Mouse (Mus musculus) liver, embryonic 14.5 days (tissue): ENCODE results near the gene Plau.

Experiments used
- CTCF ChIP-seq: IDR thresholded peaks from 2 replicates; pipeline ENCODE4 v1.5.1; 2016; ENCODE audit warnings: antibody characterized with exemption, low read depth, control low read depth
- EP300 ChIP-seq: IDR thresholded peaks from 2 replicates; pipeline ENCODE4 v1.6.1; 2016; ENCODE audit warnings: antibody characterized with exemption, low read depth

DNA sequence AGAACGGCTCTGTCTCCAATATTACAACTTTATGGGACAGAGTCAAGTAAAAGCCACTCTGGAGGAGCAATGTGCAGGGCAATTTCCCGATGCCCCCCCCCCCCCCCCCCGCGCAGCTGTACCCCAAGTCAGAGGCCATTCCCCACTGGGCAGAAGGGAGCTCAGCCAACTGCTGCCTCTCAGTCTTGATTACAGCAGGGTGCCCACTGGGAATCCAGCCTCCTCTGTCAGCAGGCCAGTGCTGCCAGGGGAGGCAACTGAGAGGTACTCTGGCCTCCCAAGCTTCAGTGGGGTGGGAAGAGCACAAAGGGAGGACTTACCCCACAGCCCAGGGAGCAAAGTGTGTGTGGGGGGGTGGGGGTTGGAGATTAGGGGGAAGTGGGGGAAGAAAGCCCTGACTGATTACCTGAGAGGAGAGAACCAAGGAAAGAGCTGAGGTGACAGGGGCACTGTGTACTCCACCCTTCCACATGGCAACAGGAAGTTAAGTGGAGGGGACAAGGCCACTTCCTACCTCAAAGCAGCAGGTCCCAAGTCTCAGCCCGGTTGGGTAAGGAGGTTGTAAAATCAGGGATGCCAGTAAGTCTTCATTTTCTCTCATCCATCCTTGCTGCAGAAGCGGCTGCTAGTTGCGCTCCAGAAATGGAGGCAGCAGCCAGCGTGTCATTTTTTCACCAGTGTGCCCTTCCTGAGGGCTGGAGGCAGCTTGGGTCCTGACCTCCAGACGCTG lies 40.9 kb upstream of the Plau start:
- TF ChIP-seq EP300: no peak
- TF ChIP-seq CTCF: no peak
